Mouse (Mus musculus): Measurements from ENCODE around the gene Gm20792. TPM values are rescaled to one million over a fixed set of nuclear protein-coding genes. Genes with fewer than 3 reads are reported as not detected.

Gene Gm20792
- not detected in 4 replicates for total RNA-seq (2023; ENCODE audit: inconsistent age)

GRCm38 (mm10) chrY:48311555-48311954, at the start of gene Gm20792:
Gene Gm20792, plus strand, starts transcription at chrY:48311855.

Measured in B cell, adult (primary cell).